Comparison of ENCODE assay signal across 20 mouse cellular contexts in the genomic region with DNA sequence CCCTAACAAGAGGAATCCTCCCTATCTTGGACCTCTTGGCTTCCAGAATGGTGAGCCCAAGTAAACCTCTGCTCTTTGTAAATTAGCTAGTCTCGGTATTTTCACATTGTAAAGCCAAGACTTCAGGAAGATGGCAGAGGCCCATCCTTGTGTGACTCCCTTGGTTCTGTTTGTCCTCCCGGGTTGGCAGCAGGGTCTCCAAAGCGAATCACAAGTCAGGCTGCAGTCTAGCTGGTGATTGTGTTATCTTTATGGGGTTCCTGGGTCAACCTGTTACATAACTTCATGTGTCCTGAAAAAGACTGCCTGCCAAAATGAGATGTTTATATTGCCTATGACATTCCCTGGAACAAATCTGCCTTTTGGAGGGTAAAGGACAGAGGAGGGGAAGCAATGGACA.
"Had no signal": no experiment of that assay in that cellular context is flagged by ENCODE, and none has a peak within 500 bp of the region (broad histone marks: within the 10 kb centered on the region; RNA-seq: fewer than 3 reads in every experiment).

No protein-coding gene starts in this region.

- H3K4me1 ChIP-seq: intestine, embryonic 15.5 days; kidney, embryonic 15.5 days; limb, embryonic 12.5 days; liver, embryonic 13.5 days; megakaryocyte, embryonic 14.5 days; midbrain, embryonic 10.5 days; midbrain, embryonic 13.5 days; neural tube, embryonic 13.5 days; stomach, embryonic 15.5 days had no signal

- H3K36me3 ChIP-seq: intestine, embryonic 15.5 days; kidney, embryonic 15.5 days; limb, embryonic 15.5 days; liver, embryonic 13.5 days; midbrain, embryonic 10.5 days; midbrain, embryonic 13.5 days; neural tube, embryonic 13.5 days; stomach, embryonic 15.5 days had no signal

- H3K9ac ChIP-seq: intestine, embryonic 15.5 days; kidney, embryonic 15.5 days; limb, embryonic 12.5 days; limb, embryonic 15.5 days; liver, embryonic 13.5 days; midbrain, embryonic 13.5 days; neural tube, embryonic 13.5 days; stomach, embryonic 15.5 days had no signal

- ATAC-seq: intestine, embryonic 15.5 days; midbrain, embryonic 13.5 days; midbrain, embryonic 16.5 days had no signal

- H3K4me3 ChIP-seq: intestine, embryonic 15.5 days; kidney, embryonic 15.5 days; limb, embryonic 12.5 days; limb, embryonic 15.5 days; liver, embryonic 13.5 days; megakaryocyte, embryonic 14.5 days; midbrain, embryonic 10.5 days; midbrain, embryonic 13.5 days; myocyte; neural tube, embryonic 13.5 days; stomach, embryonic 15.5 days had no signal

- H3K9me3 ChIP-seq: intestine, embryonic 15.5 days; kidney, embryonic 15.5 days; limb, embryonic 12.5 days; limb, embryonic 15.5 days; stomach, embryonic 15.5 days had no signal

- DNase-seq: kidney, adult 11 months; kidney, adult 8-10 months; kidney, postnatal 10 days; kidney, postnatal 36 days; liver, embryonic 13.5 days; retina, postnatal 1 day; right cerebral cortex, postnatal 25 days; spleen, adult 18-20 months; thymus, postnatal 25 days had no signal

- H3K27ac ChIP-seq: intestine, embryonic 15.5 days; kidney, embryonic 15.5 days; limb, embryonic 12.5 days; limb, embryonic 15.5 days; liver, embryonic 13.5 days; midbrain, embryonic 10.5 days; midbrain, embryonic 13.5 days; neural tube, embryonic 13.5 days; stomach, embryonic 15.5 days had no signal

- H3K27me3 ChIP-seq: intestine, embryonic 15.5 days; kidney, embryonic 15.5 days; limb, embryonic 12.5 days; limb, embryonic 15.5 days; liver, embryonic 13.5 days; megakaryocyte, embryonic 14.5 days; midbrain, embryonic 13.5 days; neural tube, embryonic 13.5 days; stomach, embryonic 15.5 days had no signal

- H3K4me2 ChIP-seq: intestine, embryonic 15.5 days; kidney, embryonic 15.5 days; limb, embryonic 12.5 days; limb, embryonic 15.5 days; liver, embryonic 13.5 days; midbrain, embryonic 13.5 days; neural tube, embryonic 13.5 days; stomach, embryonic 15.5 days had no signal
